9 mouse cellular contexts compared by ENCODE assay signal in the genomic region with DNA sequence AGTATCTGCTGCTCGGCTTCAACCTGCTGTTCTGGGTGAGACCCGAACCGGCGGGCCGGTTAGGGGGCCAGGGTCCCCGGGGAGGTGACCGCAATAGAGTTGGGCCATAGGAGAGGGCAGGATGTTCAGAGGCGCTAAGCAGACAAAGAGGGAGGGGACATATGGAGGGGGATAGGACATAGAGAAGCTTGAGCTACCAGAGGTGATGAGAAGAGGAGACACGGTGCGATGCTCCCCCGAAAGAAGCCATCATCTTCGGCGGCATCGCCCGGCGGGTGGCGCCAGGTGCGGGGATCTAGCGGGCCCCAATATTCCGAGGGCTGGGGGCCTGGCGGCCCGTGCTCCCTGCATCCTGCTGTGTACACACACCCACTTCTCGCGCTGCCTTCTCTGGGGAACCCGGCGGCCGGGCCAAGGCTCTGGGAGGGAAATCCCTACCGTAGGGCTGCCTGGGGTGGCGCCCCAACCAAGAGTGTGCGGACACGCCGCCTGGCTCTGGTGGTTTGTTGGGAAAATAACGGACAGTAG. TPM values are rescaled to one million over a fixed set of nuclear protein-coding genes. Genes with fewer than 3 reads are reported as not detected.
DNase-seq lines count a peak whose midpoint lies in the region; TF ChIP-seq lines count a peak whose summit lies in the region.
"Had no signal": no experiment of that assay in that cellular context is flagged by ENCODE, and none has a peak within 500 bp of the region (broad histone marks: within the 10 kb centered on the region; RNA-seq: fewer than 3 reads in every experiment).

No protein-coding gene starts in this region.

- peak; percentile 31 for DNase-seq in adrenal gland, adult 2 months
- DNase-seq in adrenal gland, adult 8-10 months: no peak
- DNase-seq in 3134 (ENCODE audit: extremely low read depth, insufficient read length, low spot score): peak; percentile 75
- DNase-seq in cerebellum, adult 2 months: peak in 1 of 2 experiments; percentile 37
- DNase-seq in gastrocnemius, postnatal 10 days: peak; percentile 46
- DNase-seq in limb, embryonic 10.5 days (ENCODE audit: low spot score): peak; percentile 67
- DNase-seq in mesoderm, embryonic 11.5 days (ENCODE audit: low read depth, low spot score): peak; percentile 46

- TF ChIP-seq CTCF in cerebellum, adult 2 months (IDR thresholded peaks at IDR 0.05; ENCODE audit: borderline replicate concordance, insufficient read depth, low read depth, low read length): no peak
- no peak for TF ChIP-seq CTCF in testis, adult 2 months (IDR thresholded peaks at IDR 0.05; ENCODE audit: control insufficient read depth, insufficient read depth, insufficient replicate concordance, low read depth, low read length)

- H3K36me3 ChIP-seq in limb, embryonic 10.5 days: no peaks in the 10 kb centered on the region
- no peaks in the 10 kb centered on the region for H3K36me3 ChIP-seq in testis, adult 2 months (ENCODE audit: control insufficient read depth, insufficient read depth, low read length)

- TF ChIP-seq POLR2A in cerebellum, adult 2 months (IDR thresholded peaks at IDR 0.05; ENCODE audit: borderline replicate concordance, insufficient read depth, low read length): no peak
- no peak for TF ChIP-seq POLR2A in testis, adult 2 months (IDR thresholded peaks at IDR 0.05; ENCODE audit: control insufficient read depth, low read depth, low read length)

- WGBS in cerebellum, adult 2 months: 3% methylated on average over 33 of the region's 33 CpGs
- under 1% methylated on average over 33 of the region's 33 CpGs for WGBS in limb, embryonic 10.5 days

- peak overlapping the region; percentile 46 for H3K4me3 ChIP-seq in cerebellum, adult 2 months (replicated peaks; ENCODE audit: insufficient read depth, low read depth, low read length)
- H3K4me3 ChIP-seq in limb, embryonic 10.5 days: peak overlapping the region; percentile 88
- H3K4me3 ChIP-seq in testis, adult 2 months (ENCODE audit: control insufficient read depth, low read depth, low read length): peak overlapping the region; percentile 71

- H3K4me1 ChIP-seq in cerebellum, adult 2 months (ENCODE audit: control insufficient read depth, insufficient read depth, low read length): peaks cover 7% of the 10 kb centered on the region
- H3K4me1 ChIP-seq in limb, embryonic 10.5 days: peaks cover 27% of the 10 kb centered on the region
- H3K4me1 ChIP-seq in testis, adult 2 months (ENCODE audit: control insufficient read depth, insufficient read depth, low read length): peaks cover 14% of the 10 kb centered on the region

- H3K27me3 ChIP-seq in cerebellum, adult 2 months (ENCODE audit: control insufficient read depth, insufficient read depth, low read length): no peaks in the 10 kb centered on the region
- H3K27me3 ChIP-seq in limb, embryonic 10.5 days (ENCODE audit: low read depth, poor library complexity, severe bottlenecking): 0 out of 2 replicates have a peak, but pooled peaks cover 6% of the 10 kb centered on the region
- no peaks in the 10 kb centered on the region for H3K27me3 ChIP-seq in testis, adult 2 months (ENCODE audit: control insufficient read depth, insufficient read depth, low read length)

- H3K9me3 ChIP-seq in limb, embryonic 10.5 days (replicated peaks): no peaks in the 10 kb centered on the region

- no peak overlapping the region for H3K27ac ChIP-seq in cerebellum, adult 2 months (ENCODE audit: insufficient read depth, low read length)
- peak overlapping the region; percentile 87 for H3K27ac ChIP-seq in limb, embryonic 10.5 days
- H3K27ac ChIP-seq in testis, adult 2 months (ENCODE audit: control insufficient read depth, insufficient read depth, low read depth, low read length): no peak overlapping the region

RNA-seq across cellular contexts. Expression of gene Tspan2, which starts 0.8 kb away (rescaled TPM):
- total RNA-seq in adrenal gland, adult 2 months (2021): 1 to 10 TPM; 3.4 to 8.6 TPM
- 0.28 and 0.36 TPM in 2 replicates for polyA plus RNA-seq in adrenal gland, adult 2 months (2012; rRNA removed)
- total RNA-seq in adrenal gland, adult 8-10 months (2022): 1 to 10 TPM; 4.8 to 10.0 (median 7.3) TPM
- polyA plus RNA-seq in cerebellum, adult 2 months (2012; rRNA removed): 106 and 110 TPM in 2 replicates
- 10 to 100 TPM; 14.9 to 19.6 TPM for total RNA-seq in gastrocnemius, postnatal 10 days (2021)
- 5.9 and 6.9 TPM in 2 replicates for polyA plus RNA-seq in limb, embryonic 10.5 days (2016; fragmentation: Nextera tagmentation; extraction: Ambion mirVana)
- 0.96 and 0.98 TPM in 2 replicates for polyA plus RNA-seq in testis, adult 2 months (2012; rRNA removed)

RNA-seq across cellular contexts. Expression of gene Tshb, which starts 47.4 kb away (rescaled TPM):
- not detected for total RNA-seq in adrenal gland, adult 2 months (2021)
- not detected in 2 replicates for polyA plus RNA-seq in adrenal gland, adult 2 months (2012; rRNA removed)
- total RNA-seq in adrenal gland, adult 8-10 months (2022): not detected
- polyA plus RNA-seq in cerebellum, adult 2 months (2012; rRNA removed): 1.1 and 2.4 TPM in 2 replicates
- not detected for total RNA-seq in gastrocnemius, postnatal 10 days (2021)
- polyA plus RNA-seq in limb, embryonic 10.5 days (2016; fragmentation: Nextera tagmentation; extraction: Ambion mirVana): 0.08 TPM in 1 of 2 replicates, not detected in the other
- 3.8 and 4.5 TPM in 2 replicates for polyA plus RNA-seq in testis, adult 2 months (2012; rRNA removed)
- total RNA-seq: hematopoietic stem cell, adult 5-6 weeks had no signal

Comparison
In these comparisons a context has a peak if more than half of its experiments do, and no peak if none do; other contexts are left out.
1. RNA of gene Tspan2, which starts 0.8 kb away (polyA plus RNA-seq): 106 to 110 TPM in cerebellum, adult 2 months; 5.9 to 6.9 TPM in limb, embryonic 10.5 days, 0.96 to 0.98 TPM in testis, adult 2 months and 0.28 to 0.36 TPM in adrenal gland, adult 2 months; every median in the first group is over 10 times any median in the second.
2. Peak in every context shown above with its lines, with median percentiles within 50 percentile points of each other: H3K4me3 ChIP-seq.